Mouse (Mus musculus) heart, postnatal 0 days (tissue): ENCODE measurements at regions not wholly inside any gene's neighbourhood (a gene's known extent, or its start where the extent isn't known, plus 50 kb on each side); places are given as distances from the start of the nearest gene placed in this dataset.

ENCODE experiments used
- CTCF ChIP-seq: IDR thresholded peaks from 2 replicates; pipeline ENCODE4 v1.5.1; 2016; ENCODE audit warnings: antibody characterized with exemption, control low read depth, low read depth
- EP300 ChIP-seq: IDR thresholded peaks from 2 replicates; pipeline ENCODE4 v1.6.1; 2016; ENCODE audit warnings: antibody characterized with exemption, low read depth

- no peak for TF ChIP-seq CTCF
- no peak for TF ChIP-seq EP300
These were observed 95.6 kb downstream of the Gm10604 start for GRCm38 (mm10) chr4:11885499-11885898.
